Mouse (Mus musculus) spleen, adult 2 months (tissue): ENCODE results near the gene Sh2d6.

Experiments
- CTCF ChIP-seq: fragments of 200-500 bp; IDR thresholded peaks from 2 replicates; pipeline ENCODE4 v1.5.1; 2011; ENCODE audit warnings: mild to moderate bottlenecking, inconsistent platforms; ENCODE audit not compliant: insufficient read depth, insufficient read length, insufficient replicate concordance; ENCODE audit errors: extremely low read depth
- POLR2A ChIP-seq: fragments of 200-500 bp; IDR thresholded peaks from 2 replicates; pipeline ENCODE4 v1.6.1; 2011; ENCODE audit warnings: low read depth, low read length, inconsistent platforms

- TF ChIP-seq CTCF = no peak
- TF ChIP-seq POLR2A = no peak
Observed at GRCm38 (mm10) chr6:72521607-72522006, at the start of gene Sh2d6.
